Mouse (Mus musculus) ES-Bruce4 (cell line): ENCODE data around the gene Cox5a.

ENCODE experiments used
- CTCF ChIP-seq: IDR thresholded peaks from one replicate; pipeline ENCODE4 v1.8.1; 2011; ENCODE audit warnings: low read depth, low read length
- EP300 ChIP-seq: IDR thresholded peaks from 2 replicates; pipeline ENCODE4 v1.6.1; 2011; ENCODE audit warnings: low read depth, low read length; ENCODE audit not compliant: insufficient read depth
- POLR2A ChIP-seq: IDR thresholded peaks from one replicate; pipeline ENCODE4 v1.8.1; 2011; ENCODE audit warnings: low read length; ENCODE audit not compliant: insufficient read depth

DNA sequence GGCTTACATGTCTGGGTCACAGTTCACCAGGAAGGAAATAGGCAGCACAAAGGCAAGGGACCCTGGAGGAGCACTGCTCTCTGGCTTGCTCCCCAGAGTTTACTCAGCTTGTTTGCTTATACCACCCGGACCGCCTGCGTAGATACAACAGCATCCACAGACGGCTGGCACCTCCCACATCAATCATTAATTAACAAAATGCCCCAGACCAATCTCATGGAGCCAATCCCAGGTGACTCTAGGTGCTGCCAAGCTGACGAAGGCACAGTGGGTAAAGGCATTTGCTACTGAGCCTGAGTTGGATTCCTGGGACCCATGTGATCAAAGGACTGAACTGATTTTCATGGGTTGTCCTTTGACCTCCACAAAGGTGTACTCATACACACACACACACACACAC is 23.8 kb upstream of the Cox5a start:
- TF ChIP-seq POLR2A: no peak
- TF ChIP-seq CTCF: no peak
- TF ChIP-seq EP300: no peak
